Mouse (Mus musculus) testis, adult 2 months (tissue): Measurements from ENCODE around the gene Zfp648.

ENCODE experiments used
- CTCF ChIP-seq: fragments of 200-500 bp; IDR thresholded peaks from 2 replicates; pipeline ENCODE4 v1.5.1; 2012; ENCODE audit warnings: low read depth, mild to moderate bottlenecking, inconsistent platforms, low read length, moderate library complexity; ENCODE audit not compliant: control insufficient read depth, insufficient read depth, insufficient replicate concordance
- POLR2A ChIP-seq: fragments of 200-500 bp; IDR thresholded peaks from 2 replicates; pipeline ENCODE4 v1.6.1; 2012; ENCODE audit warnings: low read depth, mild to moderate bottlenecking, inconsistent platforms, low read length, moderate library complexity; ENCODE audit not compliant: control insufficient read depth

GRCm38 (mm10) chr1:154178541-154179155, 22.3 kb upstream of the Zfp648 start:
- no peak for TF ChIP-seq CTCF
- no peak for TF ChIP-seq POLR2A
